Mouse (Mus musculus) myocyte (in vitro differentiated cells): Measurements from ENCODE around the gene Ddc. TPM values are rescaled to one million over a fixed set of nuclear protein-coding genes. Genes with fewer than 3 reads are reported as not detected.

Experiments used
- H3K27me3 ChIP-seq: one replicate; pipeline ENCODE4 v1.6.1; 2011; ENCODE audit not compliant: control insufficient read depth, insufficient read depth, insufficient read length
- H3K36me3 ChIP-seq: one replicate; pipeline ENCODE4 v1.6.1; 2011; ENCODE audit not compliant: control insufficient read depth, insufficient read depth
- H3K4me2 ChIP-seq: one replicate; pipeline ENCODE4 v1.6.1; 2011; ENCODE audit warnings: low read depth, control low read depth
- H3K4me3 ChIP-seq: one replicate; pipeline ENCODE4 v1.5.1; 2011; ENCODE audit warnings: mild to moderate bottlenecking, control low read depth, moderate library complexity
- H3K79me2 ChIP-seq: one replicate; pipeline ENCODE4 v1.6.1; 2011; ENCODE audit not compliant: control insufficient read depth, insufficient read depth
- H3ac ChIP-seq: one replicate; pipeline ENCODE4 v1.6.1; 2011; ENCODE audit not compliant: control insufficient read depth, insufficient read length
- CEBPB ChIP-seq: IDR thresholded peaks from 2 replicates; pipeline ENCODE4 v1.6.1; 2011; ENCODE audit warnings: mild to moderate bottlenecking, moderate library complexity; ENCODE audit not compliant: poor library complexity, insufficient read depth, severe bottlenecking
- E2F4 ChIP-seq: IDR thresholded peaks from one replicate; pipeline ENCODE4 v1.6.1; 2011; ENCODE audit warnings: mild to moderate bottlenecking, control low read depth, moderate library complexity; ENCODE audit not compliant: insufficient read depth
- MAX ChIP-seq: IDR thresholded peaks from one replicate; pipeline ENCODE4 v1.6.1; 2011; ENCODE audit warnings: low read depth, mild to moderate bottlenecking, control low read depth
- MYOD1 ChIP-seq, 3 experiments: IDR thresholded peaks; one replicate each; pipeline ENCODE4 v1.6.1; 2011; ENCODE audit warnings: control low read depth in 2 of 3, low read depth in 2 of 3, mild to moderate bottlenecking in 2 of 3, moderate library complexity in 1 of 3; ENCODE audit not compliant: insufficient read length in 2 of 3, control insufficient read depth in 1 of 3
- MYOG ChIP-seq, 3 experiments: IDR thresholded peaks; one replicate each; pipeline ENCODE4 v1.6.1; 2011; ENCODE audit warnings: control low read depth in 2 of 3, low read depth in 2 of 3, mild to moderate bottlenecking in 2 of 3; ENCODE audit not compliant: insufficient read length in 2 of 3, control insufficient read depth in 1 of 3, insufficient read depth in 1 of 3
- POLR2A ChIP-seq: IDR thresholded peaks from one replicate; pipeline ENCODE4 v1.6.1; 2011; ENCODE audit warnings: low read depth, mild to moderate bottlenecking, control low read depth, moderate library complexity; ENCODE audit not compliant: insufficient read length
- POLR2AphosphoS2 ChIP-seq: IDR thresholded peaks from one replicate; pipeline ENCODE4 v1.6.1; 2011; ENCODE audit warnings: low read depth, control low read depth; ENCODE audit not compliant: insufficient read length
- REST ChIP-seq: IDR thresholded peaks from one replicate; pipeline ENCODE4 v1.6.1; 2011; ENCODE audit warnings: mild to moderate bottlenecking, control low read depth, moderate library complexity; ENCODE audit not compliant: insufficient read depth, insufficient read length
- SRF ChIP-seq: IDR thresholded peaks from one replicate; pipeline ENCODE4 v1.6.1; 2011; ENCODE audit warnings: low read depth; ENCODE audit not compliant: control insufficient read depth, insufficient read length
- TCF12 ChIP-seq: IDR thresholded peaks from one replicate; pipeline ENCODE4 v1.6.1; 2011; ENCODE audit warnings: mild to moderate bottlenecking, control low read depth; ENCODE audit not compliant: poor library complexity, insufficient read depth, severe bottlenecking
- TCF3 ChIP-seq: IDR thresholded peaks from one replicate; pipeline ENCODE4 v1.6.1; 2011; ENCODE audit warnings: low read depth, control low read depth; ENCODE audit not compliant: insufficient read length
- USF1 ChIP-seq: IDR thresholded peaks from one replicate; pipeline ENCODE4 v1.6.1; 2011; ENCODE audit warnings: low read depth, mild to moderate bottlenecking, control low read depth, moderate library complexity
- polyA plus RNA-seq: library from polyadenylated mRNA; unstranded; fragments of >200 nt; fragmentation: generic; extraction: Trizol; gene quantifications from one replicate; pipeline ENCODE4 v1.2.1, GENCODE M21; 2012; ENCODE audit warnings: missing spikeins

Ddc gene
- polyA plus RNA-seq, 1 experiment, result 7.5 TPM

DNA sequence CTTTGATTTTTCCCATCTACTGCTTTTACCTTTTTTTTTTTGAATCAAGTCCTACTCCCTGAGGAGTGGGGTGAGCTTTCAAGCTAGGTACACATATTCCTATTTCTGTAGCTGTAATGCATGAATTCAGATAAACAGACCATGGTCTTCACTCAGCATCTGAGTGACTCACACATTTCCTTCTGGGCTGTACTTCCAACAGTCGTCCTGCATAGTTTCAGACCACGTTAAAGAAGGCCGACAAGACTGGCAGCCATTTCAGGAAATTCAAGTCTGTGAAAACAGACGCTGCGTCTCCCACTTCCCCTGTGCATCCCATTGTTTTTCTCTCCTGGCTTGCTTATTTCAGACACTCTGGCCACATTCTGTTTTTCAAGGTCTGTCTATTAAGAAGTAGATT, 31.2 kb downstream of the Ddc start:
- no peaks in the 10 kb centered on the region for H3K79me2 ChIP-seq
- TF ChIP-seq POLR2A, result no peak
- H3K27me3 ChIP-seq, result no peaks in the 10 kb centered on the region
- H3K4me3 ChIP-seq, result no peak overlapping the region
- H3ac ChIP-seq, result no peak overlapping the region
- no peaks in the 10 kb centered on the region for H3K36me3 ChIP-seq
- H3K4me2 ChIP-seq, result no peak overlapping the region

- Histone ChIP-seq H3K4me2 (no peak overlapping the region), H3K27me3 (no peaks in the 10 kb centered on the region), H3K79me2 (no peaks in the 10 kb centered on the region), H3K4me3 (no peak overlapping the region), H3K36me3 (no peaks in the 10 kb centered on the region), H3ac (no peak overlapping the region)
- no peak for TF ChIP-seq MYOD1 (IDR thresholded peaks at IDR 0.05; ENCODE audit: control insufficient read depth in 1 of 3, insufficient read length in 2 of 3, low read depth in 2 of 3)
- no peak for TF ChIP-seq MYOG (IDR thresholded peaks at IDR 0.05; ENCODE audit: control insufficient read depth in 1 of 3, insufficient read depth in 1 of 3, insufficient read length in 2 of 3, low read depth in 2 of 3)
- no peak for TF ChIP-seq MAX
- TF ChIP-seq TCF3, result no peak
- no peak for TF ChIP-seq TCF12
- TF ChIP-seq E2F4, result no peak
- TF ChIP-seq CEBPB, result no peak
- TF ChIP-seq SRF, result no peak
Measured at GRCm38 (mm10) chr11:11865128-11865527, 32.8 kb downstream of the Ddc start.

DNA sequence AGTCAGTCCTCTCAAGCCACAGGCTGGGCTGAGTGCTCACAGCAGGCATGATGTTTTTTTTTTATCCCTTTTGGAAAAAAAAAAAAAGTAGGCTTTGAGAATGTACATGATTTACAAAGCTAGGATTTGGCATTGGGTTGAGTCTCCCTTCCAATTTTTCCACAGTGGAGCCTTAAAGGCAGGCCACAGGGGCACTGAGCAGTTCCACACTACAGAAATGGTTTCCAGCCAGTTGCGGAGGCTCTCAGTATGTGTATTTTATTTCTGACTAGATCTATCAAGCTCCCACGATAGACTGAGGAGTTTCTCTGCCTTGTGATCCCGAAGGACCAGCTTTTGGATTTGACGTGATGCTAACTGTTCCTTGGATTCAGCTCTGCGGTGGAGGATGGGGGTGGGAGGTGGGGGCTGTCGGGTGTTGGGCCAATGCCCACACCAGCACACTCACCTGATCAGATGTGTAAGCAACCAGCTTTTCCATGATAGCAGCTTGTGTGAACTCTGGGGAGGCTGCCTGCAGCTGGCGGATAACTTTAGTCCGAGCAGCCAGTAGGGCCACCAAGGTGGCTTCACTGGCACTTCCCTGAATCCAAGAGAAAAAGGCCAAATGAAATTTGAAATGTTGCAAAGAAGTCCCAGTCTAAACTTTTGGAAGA, 33.4 kb downstream of the Ddc start:
- no peaks in the 10 kb centered on the region for H3K36me3 ChIP-seq
- TF ChIP-seq MAX (no peak), TCF3 (no peak), POLR2AphosphoS2 (no peak), CEBPB (no peak), TCF12 (no peak), E2F4 (no peak), MYOG (IDR thresholded peaks at IDR 0.05; ENCODE audit: control insufficient read depth in 1 of 3, insufficient read depth in 1 of 3, insufficient read length in 2 of 3, low read depth in 2 of 3) (no peak), REST (no peak), USF1 (no peak), SRF (no peak), POLR2A (no peak), MYOD1 (IDR thresholded peaks at IDR 0.05; ENCODE audit: control insufficient read depth in 1 of 3, insufficient read length in 2 of 3, low read depth in 2 of 3) (no peak)
- H3K27me3 ChIP-seq, result no peaks in the 10 kb centered on the region
- H3K4me3 ChIP-seq, result no peak overlapping the region
- no peak overlapping the region for H3ac ChIP-seq
- no peak overlapping the region for H3K4me2 ChIP-seq
- H3K79me2 ChIP-seq, result no peaks in the 10 kb centered on the region

GRCm38 (mm10) chr11:11862502-11862901, 35.4 kb downstream of the Ddc start:
- no peak overlapping the region for H3K4me3 ChIP-seq
- H3K36me3 ChIP-seq, result no peaks in the 10 kb centered on the region
- no peak overlapping the region for H3K4me2 ChIP-seq
- no peaks in the 10 kb centered on the region for H3K79me2 ChIP-seq
- no peaks in the 10 kb centered on the region for H3K27me3 ChIP-seq
- TF ChIP-seq SRF (no peak), USF1 (no peak), CEBPB (no peak), POLR2A (no peak), TCF3 (no peak), MAX (no peak), E2F4 (no peak)
- no peak overlapping the region for H3ac ChIP-seq

GRCm38 (mm10) chr11:11856959-11857358, 41.0 kb downstream of the Ddc start:
- Histone ChIP-seq H3K36me3 (no peaks in the 10 kb centered on the region), H3K79me2 (no peaks in the 10 kb centered on the region), H3K4me3 (no peak overlapping the region), H3K4me2 (no peak overlapping the region), H3ac (no peak overlapping the region), H3K27me3 (no peaks in the 10 kb centered on the region)
- TF ChIP-seq SRF (no peak), MYOG (IDR thresholded peaks at IDR 0.05; ENCODE audit: control insufficient read depth in 1 of 3, insufficient read depth in 1 of 3, insufficient read length in 2 of 3, low read depth in 2 of 3) (peak in 2 of 3 experiments; percentile 74 to 79), USF1 (no peak), TCF12 (peak; percentile 57), CEBPB (peak; percentile 68; the same call in 1 of the 2 replicates), POLR2A (no peak), POLR2AphosphoS2 (no peak), MYOD1 (IDR thresholded peaks at IDR 0.05; ENCODE audit: control insufficient read depth in 1 of 3, insufficient read length in 2 of 3, low read depth in 2 of 3) (peak; percentile 67 to 85 (median 73)), E2F4 (no peak), REST (no peak), MAX (no peak), TCF3 (no peak)
